20 mouse cellular contexts compared by ENCODE assay signal in the genomic region with DNA sequence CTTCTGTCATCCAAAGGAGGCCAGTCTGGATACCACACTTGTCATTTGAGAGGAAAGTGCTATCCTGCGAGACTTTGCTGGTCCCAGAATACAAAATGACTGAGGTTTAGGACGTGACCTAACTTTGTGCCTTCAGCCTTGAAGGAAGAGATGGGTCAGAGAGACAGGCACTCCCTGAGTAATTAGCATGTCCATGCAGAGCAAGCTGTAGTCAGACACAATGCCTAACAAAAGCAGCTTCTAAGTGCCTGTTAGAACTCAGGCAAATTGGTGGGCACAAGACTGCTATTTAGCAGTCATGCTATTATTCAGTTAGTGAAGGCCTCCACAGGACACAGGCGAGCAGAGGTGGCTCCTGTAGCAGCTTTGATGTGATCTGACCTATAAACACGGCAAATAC. TPM values are rescaled to one million over a fixed set of nuclear protein-coding genes. Genes with fewer than 3 reads are reported as not detected.
DNase-seq lines count a peak whose midpoint lies in the region; ATAC-seq and TF ChIP-seq lines count a peak whose summit lies in the region.
"Had no signal": no experiment of that assay in that cellular context is flagged by ENCODE, and none has a peak within 500 bp of the region (broad histone marks: within the 10 kb centered on the region; RNA-seq: fewer than 3 reads in every experiment).

No protein-coding gene starts in this region.

- no peaks in the 10 kb centered on the region for H3K27me3 ChIP-seq in liver, embryonic 11.5 days (replicated peaks; ENCODE audit: control insufficient read depth, insufficient read depth, low read length)
- H3K27me3 ChIP-seq in liver, embryonic 12.5 days (replicated peaks) = no peaks in the 10 kb centered on the region
- no peaks in the 10 kb centered on the region for H3K27me3 ChIP-seq in liver, postnatal 0 days (ENCODE audit: insufficient read depth, low read length)
- H3K27me3 ChIP-seq: intestine, embryonic 15.5 days; limb, embryonic 12.5 days; midbrain, embryonic 15.5 days; neural tube, embryonic 15.5 days had no signal

- in situ Hi-C loops in ES-E14 (cut with MboI; ENCODE audit: low sequenced_read_pairs in 2 of 2, unreplicated experiment in 2 of 2) = no loop called here

- no peak overlapping the region for H3K9ac ChIP-seq in liver, embryonic 11.5 days (ENCODE audit: low read depth, low read length)
- H3K9ac ChIP-seq in liver, embryonic 12.5 days = no peak overlapping the region
- no peak overlapping the region for H3K9ac ChIP-seq in ES-E14 (ENCODE audit: insufficient read depth, low read depth, low read length, poor library complexity, severe bottlenecking)
- H3K9ac ChIP-seq in liver, postnatal 0 days (replicated peaks) = no peak overlapping the region
- H3K9ac ChIP-seq: hindbrain, embryonic 14.5 days; intestine, embryonic 15.5 days; limb, embryonic 12.5 days; midbrain, embryonic 15.5 days; neural tube, embryonic 15.5 days had no signal

- no peak for ATAC-seq in CD4-positive, CD25-positive, alpha-beta regulatory T cell, adult 4 months
- ATAC-seq in liver, embryonic 11.5 days (replicated peaks; ENCODE audit: low FRiP score) = no peak
- no peak for ATAC-seq in liver, embryonic 12.5 days
- ATAC-seq in liver, postnatal 0 days = no peak
- ATAC-seq: intestine, embryonic 15.5 days; midbrain, embryonic 15.5 days had no signal

- H3K27ac ChIP-seq in liver, embryonic 11.5 days (ENCODE audit: low read depth, low read length) = no peak overlapping the region
- no peak overlapping the region for H3K27ac ChIP-seq in liver, embryonic 12.5 days
- no peak overlapping the region for H3K27ac ChIP-seq in ES-E14 (ENCODE audit: insufficient read depth, low read depth, low read length, poor library complexity, severe bottlenecking)
- H3K27ac ChIP-seq in liver, postnatal 0 days (ENCODE audit: low read depth) = peak overlapping the region; percentile 60
- H3K27ac ChIP-seq: forebrain, embryonic 10.5 days; hindbrain, embryonic 14.5 days; intestine, embryonic 15.5 days; kidney, postnatal 0 days; limb, embryonic 12.5 days; midbrain, embryonic 15.5 days; neural tube, embryonic 15.5 days had no signal

- WGBS in liver, embryonic 11.5 days = 79% methylated on average over 4 of the region's 4 CpGs
- WGBS in liver, embryonic 12.5 days (ENCODE audit: insufficient replicate concordance) = 61% methylated on average over 4 of the region's 4 CpGs
- WGBS in liver, postnatal 0 days (ENCODE audit: insufficient replicate concordance) = 53% methylated on average over 4 of the region's 4 CpGs

- TF ChIP-seq EP300 in liver, postnatal 0 days (IDR thresholded peaks at IDR 0.05; ENCODE audit: low read depth) = no peak

- H3K4me3 ChIP-seq in liver, embryonic 11.5 days (ENCODE audit: low read depth, low read length) = no peak overlapping the region
- no peak overlapping the region for H3K4me3 ChIP-seq in liver, embryonic 12.5 days
- no peak overlapping the region for H3K4me3 ChIP-seq in ES-E14 (ENCODE audit: insufficient read depth in 1 of 2, low read depth in 1 of 2, low read length in 2 of 2, poor library complexity in 1 of 2, severe bottlenecking in 1 of 2)
- no peak overlapping the region for H3K4me3 ChIP-seq in liver, postnatal 0 days (ENCODE audit: low read depth, low read length)
- H3K4me3 ChIP-seq: forebrain, embryonic 10.5 days; intestine, embryonic 15.5 days; limb, embryonic 12.5 days; midbrain, embryonic 15.5 days; neural tube, embryonic 15.5 days had no signal

- peak; percentile 11 for DNase-seq in CD4-positive, CD25-positive, alpha-beta regulatory T cell, adult 2 months (ENCODE audit: low read depth, low spot score)
- peak; percentile 22 for DNase-seq in liver, embryonic 11.5 days (ENCODE audit: low spot score)
- peak; percentile 12 for DNase-seq in ES-E14 (ENCODE audit: low read depth, low spot score)
- peak; percentile 8 for DNase-seq in liver, postnatal 0 days
- no peak for DNase-seq in cerebellum, adult 18-20 months
- DNase-seq in right cerebral cortex, adult 2 months (ENCODE audit: low spot score in 2 of 2) = no peak
- DNase-seq: cerebellum, adult 11 months; cerebellum, postnatal 14 days; lung, postnatal 4 days; right cerebral cortex, postnatal 25 days; thymus, postnatal 14 days had no signal

- TF ChIP-seq CTCF in liver, postnatal 0 days (IDR thresholded peaks at IDR 0.05; ENCODE audit: low read depth) = no peak

- no peaks in the 10 kb centered on the region; the same call in 1 of the 2 replicates for H3K36me3 ChIP-seq in liver, embryonic 11.5 days (ENCODE audit: control insufficient read depth, insufficient read depth, low read length)
- H3K36me3 ChIP-seq in liver, embryonic 12.5 days = peaks cover 7% of the 10 kb centered on the region
- no peaks in the 10 kb centered on the region for H3K36me3 ChIP-seq in ES-E14 (ENCODE audit: control insufficient read depth, insufficient read depth, low read length, poor library complexity, severe bottlenecking)
- no peaks in the 10 kb centered on the region for H3K36me3 ChIP-seq in liver, postnatal 0 days (replicated peaks; ENCODE audit: insufficient read depth, low read length)
- H3K36me3 ChIP-seq: intestine, embryonic 15.5 days; limb, embryonic 12.5 days; midbrain, embryonic 15.5 days had no signal

- no peak overlapping the region for H3K4me2 ChIP-seq in liver, embryonic 11.5 days
- no peak overlapping the region for H3K4me2 ChIP-seq in liver, embryonic 12.5 days
- H3K4me2 ChIP-seq in liver, postnatal 0 days (ENCODE audit: low read depth, low read length) = peak overlapping the region; percentile 37
- H3K4me2 ChIP-seq: hindbrain, embryonic 14.5 days; intestine, embryonic 15.5 days; limb, embryonic 12.5 days; midbrain, embryonic 15.5 days; neural tube, embryonic 15.5 days had no signal

- H3K4me1 ChIP-seq in liver, embryonic 11.5 days (replicated peaks; ENCODE audit: control insufficient read depth, insufficient read depth, low read length) = no peaks in the 10 kb centered on the region
- H3K4me1 ChIP-seq in liver, embryonic 12.5 days = no peaks in the 10 kb centered on the region
- H3K4me1 ChIP-seq in ES-E14 (ENCODE audit: control insufficient read depth in 2 of 2, insufficient read depth in 2 of 2, low read length in 2 of 2, poor library complexity in 1 of 2) = peaks cover 2 to 11% of the 10 kb centered on the region in 2 experiments; a peak in 2 of 4 replicates
- H3K4me1 ChIP-seq in liver, postnatal 0 days (ENCODE audit: insufficient read depth) = peaks cover 14% of the 10 kb centered on the region
- H3K4me1 ChIP-seq: intestine, embryonic 15.5 days; limb, embryonic 12.5 days; midbrain, embryonic 15.5 days; neural tube, embryonic 15.5 days had no signal

- H3K9me3 ChIP-seq in liver, embryonic 11.5 days (ENCODE audit: control insufficient read depth, low read length) = no peaks in the 10 kb centered on the region
- H3K9me3 ChIP-seq in liver, embryonic 12.5 days (replicated peaks) = no peaks in the 10 kb centered on the region
- H3K9me3 ChIP-seq in ES-E14 (ENCODE audit: control insufficient read depth, insufficient read depth, low read depth, low read length) = no peaks in the 10 kb centered on the region
- no peaks in the 10 kb centered on the region for H3K9me3 ChIP-seq in liver, postnatal 0 days (ENCODE audit: low read length)
- H3K9me3 ChIP-seq: forebrain, embryonic 10.5 days; intestine, embryonic 15.5 days; limb, embryonic 12.5 days; midbrain, embryonic 15.5 days; neural tube, embryonic 15.5 days had no signal

TF ChIP-seq in ES-E14, 5 proteins besides CTCF, POLR2A, EP300 and RAD21:
- TF ChIP-seq ZNF384 (IDR thresholded peaks at IDR 0.05; ENCODE audit: low read depth, low read length) (no peak), HCFC1 (IDR thresholded peaks at IDR 0.05; ENCODE audit: borderline replicate concordance, insufficient read depth, low read length) (no peak), CHD2 (IDR thresholded peaks at IDR 0.05; ENCODE audit: low read depth, low read length) (no peak), MAFK (IDR thresholded peaks at IDR 0.05; ENCODE audit: insufficient read depth, low read depth, low read length) (no peak), ZC3H11A (IDR thresholded peaks at IDR 0.05; ENCODE audit: borderline replicate concordance, low read depth, low read length) (no peak)

RNA-seq across cellular contexts. Expression of a gene that starts 1.1 kb away (rescaled TPM):
- polyA plus RNA-seq in CD4-positive, CD25-positive, alpha-beta regulatory T cell, adult 4 months (2017; shearing (Covaris generic)) = 1 to 10 TPM in 1 of 2 experiments, under 1 TPM in 1; 0.50 to 1.8 TPM
- 3.3 and 4.2 TPM in 2 replicates for polyA plus RNA-seq in liver, embryonic 11.5 days (2014; fragmentation: Nextera tagmentation; extraction: Ambion mirVana)
- polyA plus RNA-seq in liver, embryonic 12.5 days (2016; fragmentation: Nextera tagmentation; extraction: Ambion mirVana) = 2.7 and 3.0 TPM in 2 replicates
- 0.04 and 0.05 TPM in 2 replicates for total RNA-seq in ES-E14 (2012; rRNA removed)
- 5.2 and 6.5 TPM in 2 replicates for polyA plus RNA-seq in liver, postnatal 0 days (2015; fragmentation: Nextera tagmentation; extraction: Ambion mirVana)

Comparison
In these comparisons a context has a peak if more than half of its experiments do, and no peak if none do; other contexts are left out.
1. DNase-seq: peak in CD4-positive, CD25-positive, alpha-beta regulatory T cell, adult 2 months (single experiment), liver, embryonic 11.5 days (single experiment), ES-E14 (single experiment) and liver, postnatal 0 days (single experiment); none in cerebellum, adult 18-20 months (0 of 2) and right cerebral cortex, adult 2 months (0 of 2).